Mouse (Mus musculus) kidney, adult 2 months (tissue): ENCODE measurements at regions not wholly inside any gene's neighbourhood (a gene's known extent, or its start where the extent isn't known, plus 50 kb on each side); places are given as distances from the start of the nearest gene placed in this dataset.

ENCODE experiments used
- DNase-seq: peaks from one replicate; pipeline ENCODE4 v3.0.0; 2021
- H3K27ac ChIP-seq: fragments of 200-500 bp; 2 replicates; pipeline ENCODE4 v1.5.1; 2012; ENCODE audit warnings: low read depth, low read length, control low read depth, inconsistent platforms; ENCODE audit not compliant: insufficient read depth
- H3K27me3 ChIP-seq: fragments of 200-500 bp; replicated peaks from 2 replicates; pipeline ENCODE4 v1.6.1; 2012; ENCODE audit warnings: mild to moderate bottlenecking, moderate library complexity, low read length, inconsistent platforms; ENCODE audit not compliant: control insufficient read depth, insufficient read depth
- H3K36me3 ChIP-seq: fragments of 200-500 bp; 2 replicates; pipeline ENCODE4 v1.6.1; 2012; ENCODE audit warnings: mild to moderate bottlenecking, moderate library complexity, low read length, inconsistent platforms; ENCODE audit not compliant: control insufficient read depth, insufficient read depth
- H3K4me1 ChIP-seq: fragments of 200-500 bp; 2 replicates; pipeline ENCODE4 v1.6.1; 2011; ENCODE audit warnings: low read length; ENCODE audit not compliant: control insufficient read depth, insufficient read depth
- H3K4me3 ChIP-seq: fragments of 200-500 bp; 2 replicates; pipeline ENCODE4 v1.5.1; 2011; ENCODE audit warnings: mild to moderate bottlenecking, low read depth, low read length, control low read depth; ENCODE audit not compliant: insufficient read depth
- CTCF ChIP-seq: fragments of 200-500 bp; conservative IDR thresholded peaks from 2 replicates; pipeline ENCODE4 v1.5.1; 2011; ENCODE audit warnings: low read depth, mild to moderate bottlenecking, control low read depth, low read length, moderate library complexity, mixed read lengths; ENCODE audit not compliant: insufficient read depth, insufficient read length
- POLR2A ChIP-seq: fragments of 200-500 bp; IDR thresholded peaks from one replicate; pipeline ENCODE4 v1.6.1; 2011; ENCODE audit warnings: low read depth, low read length, control low read depth
- WGBS: fragments of 180-500 bp; shearing (Covaris S2); methylation state at CpG from one replicate; pipeline ENCODE4 v1.1.7; 2018; 5-methylcytosine and 5-hydroxymethylcytosine counted together

DNA sequence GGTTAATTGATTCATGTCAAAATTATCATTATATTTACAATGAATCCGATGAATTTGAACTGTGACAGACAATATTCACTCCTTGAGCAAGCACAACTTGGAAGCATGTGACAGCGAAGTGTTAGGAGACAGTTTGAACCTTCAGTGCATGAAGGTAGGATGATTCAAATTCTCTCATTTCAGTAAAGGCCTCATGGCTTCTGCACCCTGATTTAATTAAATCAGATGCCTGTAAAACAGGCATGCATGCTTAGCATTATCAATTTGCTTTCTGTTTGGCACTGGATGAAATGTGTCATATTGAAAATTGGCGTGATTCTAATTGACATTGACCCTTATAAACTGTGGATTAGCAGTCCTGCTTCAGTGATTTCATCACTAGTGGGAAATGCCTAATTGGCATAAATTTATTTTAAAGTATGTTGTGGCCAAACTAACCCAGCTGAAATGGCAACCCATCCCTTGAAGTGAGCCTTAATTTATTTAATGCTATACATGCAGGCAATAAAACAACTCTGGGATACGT is 321.2 kb upstream of the Smc2 start:
- DNase-seq = no peak
- H3K36me3 ChIP-seq = no peaks in the 10 kb centered on the region
- no peak overlapping the region for H3K27ac ChIP-seq
- TF ChIP-seq CTCF (no peak), POLR2A (no peak)
- H3K4me3 ChIP-seq = no peak overlapping the region
- 79% methylated on average over 4 of the region's 4 CpGs for WGBS
- H3K27me3 ChIP-seq = no peaks in the 10 kb centered on the region
- no peaks in the 10 kb centered on the region for H3K4me1 ChIP-seq

DNA sequence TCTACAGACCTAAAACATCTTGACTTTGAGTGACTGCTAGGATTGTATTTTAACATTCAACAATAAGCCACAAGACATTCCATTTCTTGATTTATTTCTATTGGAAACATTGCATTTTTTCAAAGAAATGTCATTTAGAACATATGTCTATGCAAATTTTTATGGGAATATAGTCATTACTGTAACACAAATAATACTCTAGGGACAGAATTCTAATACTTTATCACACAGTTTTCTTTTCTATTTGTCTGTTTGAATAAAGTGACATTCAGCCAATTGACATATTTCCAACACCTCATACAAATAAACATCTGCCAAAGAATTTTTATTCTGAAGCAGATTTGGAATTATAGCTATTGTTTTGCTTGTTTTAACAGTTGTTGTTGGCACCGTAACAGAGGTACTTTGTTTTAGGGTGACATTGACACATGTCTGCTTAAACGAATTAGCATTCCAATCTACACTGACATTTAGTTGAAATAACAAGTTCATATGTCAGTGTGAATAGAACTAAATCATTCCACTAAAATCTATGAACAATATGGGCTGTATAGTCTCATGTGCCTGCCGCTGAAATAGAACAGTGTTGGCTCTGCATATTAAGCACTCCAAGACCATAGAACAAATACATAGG is 320.5 kb upstream of the Smc2 start:
- WGBS = 75% methylated on average over 3 of the region's 3 CpGs
- TF ChIP-seq POLR2A (no peak), CTCF (no peak)
- H3K4me3 ChIP-seq = no peak overlapping the region
- DNase-seq = no peak
- H3K27ac ChIP-seq = no peak overlapping the region
- H3K27me3 ChIP-seq = no peaks in the 10 kb centered on the region
- no peaks in the 10 kb centered on the region for H3K4me1 ChIP-seq
- no peaks in the 10 kb centered on the region for H3K36me3 ChIP-seq

DNA sequence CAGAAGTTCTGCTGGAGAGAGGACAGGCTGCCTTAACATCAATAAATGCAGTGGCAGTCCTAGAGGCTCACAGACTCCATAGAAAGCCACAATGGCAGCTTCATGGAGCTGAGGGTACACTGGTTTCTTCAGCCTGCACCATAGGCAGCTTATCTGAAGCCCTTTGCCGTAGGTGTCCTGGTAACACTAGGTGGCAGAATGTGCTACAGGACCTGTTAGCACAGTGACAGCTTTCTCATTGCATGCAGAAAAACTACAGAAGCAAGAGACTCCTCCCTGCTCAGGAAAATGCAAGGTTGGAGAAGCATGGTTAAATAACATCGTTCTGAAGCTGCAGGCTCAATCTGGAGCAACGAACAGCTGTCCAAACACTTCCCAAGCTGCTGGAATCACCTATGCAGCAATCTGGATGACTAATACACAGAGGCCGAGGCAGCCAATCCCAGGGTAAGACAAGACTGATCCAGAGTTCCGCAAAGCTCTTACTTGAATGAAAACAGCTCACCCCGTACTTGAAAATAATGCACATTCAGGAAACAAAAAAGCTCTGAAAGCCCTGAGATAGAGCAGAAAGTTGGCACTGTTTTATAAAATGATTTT is 286.4 kb upstream of the Smc2 start:
- peak; percentile 5 for DNase-seq
- H3K4me1 ChIP-seq = no peaks in the 10 kb centered on the region
- H3K27me3 ChIP-seq = no peaks in the 10 kb centered on the region
- H3K4me3 ChIP-seq = no peak overlapping the region
- H3K27ac ChIP-seq = no peak overlapping the region
- 70% methylated on average over 6 of the region's 6 CpGs for WGBS
- H3K36me3 ChIP-seq = no peaks in the 10 kb centered on the region
- TF ChIP-seq POLR2A (no peak), CTCF (no peak; the same call in 1 of the 2 replicates)

DNA sequence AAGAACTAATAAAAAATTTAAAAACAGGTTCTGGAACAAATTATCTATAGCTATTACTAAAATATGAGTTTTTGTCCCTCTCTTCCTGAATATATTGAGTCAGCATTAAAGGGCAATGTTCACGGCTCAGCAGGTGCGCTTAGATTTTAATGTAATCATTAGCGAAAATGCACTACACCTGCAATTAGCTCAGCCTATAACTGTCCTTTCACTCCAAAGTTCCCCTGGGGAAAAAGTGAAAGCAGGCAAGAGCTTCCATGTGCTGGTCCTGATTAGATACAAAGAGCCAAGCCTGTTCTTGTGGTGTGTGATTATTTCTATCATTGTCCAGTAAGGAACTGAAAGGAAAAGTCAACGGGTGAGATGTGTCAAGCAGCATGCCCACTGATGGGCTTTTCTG is 262.8 kb upstream of the Smc2 start:
- H3K27me3 ChIP-seq = no peaks in the 10 kb centered on the region
- no peaks in the 10 kb centered on the region for H3K36me3 ChIP-seq
- TF ChIP-seq POLR2A (no peak), CTCF (no peak)
- 81% methylated on average over 4 of the region's 4 CpGs for WGBS
- H3K27ac ChIP-seq = no peak overlapping the region
- no peak for DNase-seq
- H3K4me3 ChIP-seq = no peak overlapping the region
- no peaks in the 10 kb centered on the region for H3K4me1 ChIP-seq

DNA sequence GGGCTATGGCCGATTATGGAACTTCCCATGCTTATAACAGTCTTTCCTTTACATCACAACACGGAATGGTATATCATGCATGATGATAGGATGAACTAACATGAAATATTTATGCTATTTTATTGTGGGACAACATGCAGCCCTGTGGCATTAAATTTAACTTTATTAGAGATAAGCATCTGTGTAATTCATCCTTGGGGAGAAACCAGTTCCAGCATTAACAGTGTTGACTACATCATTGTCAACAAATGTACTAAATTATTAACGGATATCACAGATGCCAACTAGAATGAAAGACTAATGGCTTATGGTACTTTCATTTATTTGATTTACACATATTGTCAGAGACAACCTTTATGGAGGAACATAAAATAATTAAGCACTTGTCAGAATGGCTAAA is 241.3 kb upstream of the Smc2 start:
- no peak for DNase-seq
- 72% methylated on average over 3 of the region's 3 CpGs for WGBS
- TF ChIP-seq POLR2A = no peak
- TF ChIP-seq CTCF = no peak
- H3K4me3 ChIP-seq = no peak overlapping the region
- H3K4me1 ChIP-seq = no peaks in the 10 kb centered on the region
- H3K27me3 ChIP-seq = no peaks in the 10 kb centered on the region
- H3K36me3 ChIP-seq = no peaks in the 10 kb centered on the region
- H3K27ac ChIP-seq = no peak overlapping the region

DNA sequence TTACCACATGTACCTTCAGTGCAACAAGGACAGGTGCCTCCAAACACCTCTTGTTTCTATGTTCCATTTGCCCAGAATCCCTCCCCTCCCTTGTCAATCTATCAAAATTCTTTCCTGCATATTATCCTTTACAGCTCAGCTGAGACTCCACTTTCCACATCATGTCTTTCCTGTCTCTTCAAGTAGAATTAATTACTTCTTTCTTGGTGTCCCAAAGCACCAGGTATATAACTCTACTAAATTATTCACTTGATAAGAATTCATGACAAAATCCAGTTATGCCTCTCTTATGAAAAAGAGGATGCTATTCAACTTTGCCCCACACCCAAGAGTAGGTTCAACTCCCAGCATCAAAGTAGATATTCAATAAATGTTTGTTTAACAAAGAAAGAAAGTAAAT is 228.4 kb upstream of the Smc2 start:
- TF ChIP-seq CTCF (no peak), POLR2A (no peak)
- H3K27me3 ChIP-seq = no peaks in the 10 kb centered on the region
- no peaks in the 10 kb centered on the region for H3K4me1 ChIP-seq
- no peak for DNase-seq
- H3K4me3 ChIP-seq = no peak overlapping the region
- H3K36me3 ChIP-seq = no peaks in the 10 kb centered on the region
- no peak overlapping the region for H3K27ac ChIP-seq

DNA sequence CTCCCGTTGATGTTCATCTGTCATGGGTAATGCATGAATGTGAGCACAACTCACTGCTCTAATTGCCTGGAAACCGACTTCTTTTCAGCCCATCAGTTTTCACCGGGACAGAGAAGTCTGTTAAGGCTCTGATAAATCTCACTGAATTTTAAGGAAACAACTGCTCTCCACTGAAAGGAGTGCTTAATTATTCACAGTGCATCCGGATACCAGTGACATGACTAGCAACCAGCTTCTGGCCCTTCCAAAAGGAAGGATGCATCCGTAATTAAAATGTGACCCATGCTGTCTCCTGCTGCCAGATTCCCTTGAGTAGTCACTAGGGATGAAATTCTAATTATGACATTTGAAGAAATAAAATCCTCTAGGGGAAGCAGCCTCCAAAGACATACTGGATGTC is 228.0 kb upstream of the Smc2 start:
- no peaks in the 10 kb centered on the region for H3K27me3 ChIP-seq
- H3K27ac ChIP-seq = no peak overlapping the region
- no peak for DNase-seq
- 51% methylated on average over 5 of the region's 5 CpGs for WGBS
- no peak for TF ChIP-seq POLR2A
- no peak for TF ChIP-seq CTCF
- H3K4me3 ChIP-seq = no peak overlapping the region
- no peaks in the 10 kb centered on the region for H3K36me3 ChIP-seq
- H3K4me1 ChIP-seq = no peaks in the 10 kb centered on the region
